Mouse (Mus musculus): ENCODE measurements around the gene 2310061I04Rik. TPM values are rescaled to one million over a fixed set of nuclear protein-coding genes. Genes with fewer than 3 reads are reported as not detected.

The 2310061I04Rik gene
- polyA plus RNA-seq, 1 experiment = 132 TPM

- DNase-seq = no peak
- Histone ChIP-seq H3K4me3 (ENCODE audit: insufficient read depth, low read depth, low read length) (no peak overlapping the region; the same call in 1 of the 2 replicates), H3K27ac (ENCODE audit: insufficient read depth, low read depth, low read length) (peak overlapping the region; percentile 3; the same call in 1 of the 2 replicates), H3K4me1 (ENCODE audit: control insufficient read depth, insufficient read depth, low read length) (no peaks in the 10 kb centered on the region; the same call in 1 of the 2 replicates), H3K36me3 (ENCODE audit: control insufficient read depth, insufficient read depth, low read length) (no peaks in the 10 kb centered on the region), H3K27me3 (replicated peaks; ENCODE audit: control insufficient read depth, insufficient read depth, low read length) (no peaks in the 10 kb centered on the region)
- WGBS = 34% methylated on average over 10 of the region's 10 CpGs
- TF ChIP-seq POLR2A (IDR thresholded peaks at IDR 0.05; ENCODE audit: low read depth, low read length) (no peak), CTCF (conservative IDR thresholded peaks at IDR 0.05; ENCODE audit: insufficient read depth, insufficient read length, low read depth, low read length) (no peak)
Observed at GRCm38 (mm10) chr17:35864832-35865353, 32.3 kb downstream of the 2310061I04Rik start.

DNA sequence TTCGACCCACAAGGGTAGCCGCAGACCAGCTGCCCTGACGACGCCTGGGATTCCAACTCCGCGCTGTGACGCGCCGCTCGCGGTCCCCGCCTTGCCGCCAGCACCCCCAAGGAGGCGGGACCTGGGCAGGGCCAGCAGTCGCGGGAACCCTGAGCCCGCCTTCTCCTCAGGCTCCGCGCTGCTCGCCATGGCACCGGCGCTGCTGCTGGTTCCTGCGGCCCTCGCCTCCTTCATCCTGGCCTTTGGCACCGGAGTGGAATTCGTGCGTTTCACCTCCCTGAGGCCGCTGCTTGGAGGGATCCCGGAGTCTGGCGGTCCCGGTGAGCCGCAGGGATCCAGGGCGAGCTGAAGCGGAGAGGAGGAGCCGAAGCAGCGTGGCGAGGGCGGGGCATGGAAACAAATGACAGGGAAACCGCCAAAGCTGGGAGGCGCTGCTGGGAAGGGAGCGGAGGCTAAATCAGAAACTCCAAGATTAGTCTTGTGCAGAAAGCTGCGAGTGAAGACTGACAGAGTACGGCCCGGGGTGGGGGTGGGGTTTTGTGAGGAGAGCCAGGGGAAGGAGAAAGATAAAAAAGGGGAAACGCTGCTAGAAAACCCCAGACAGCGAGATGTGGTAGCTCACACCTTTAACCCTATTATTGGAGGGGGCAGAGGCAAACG, 35.9 kb downstream of the 2310061I04Rik start, which contains the start of gene Nrm:
Nrm (plus strand) TSS at position 121 of the 660 bp plus-strand sequence.
- Histone ChIP-seq H3K27ac (ENCODE audit: insufficient read depth, low read depth, low read length) (peak within 1 kb of the TSS; percentile 33; the same call in 1 of the 2 replicates), H3K4me3 (ENCODE audit: insufficient read depth, low read depth, low read length) (peak within 1 kb of the TSS; percentile 66), H3K27me3 (replicated peaks; ENCODE audit: control insufficient read depth, insufficient read depth, low read length) (no peaks in the 10 kb centered on the region), H3K4me1 (ENCODE audit: control insufficient read depth, insufficient read depth, low read length) (no peaks in the 10 kb centered on the region; the same call in 1 of the 2 replicates), H3K36me3 (ENCODE audit: control insufficient read depth, insufficient read depth, low read length) (no peaks in the 10 kb centered on the region)
- DNase-seq = peak; percentile 93
- under 1% methylated on average over 47 of the region's 47 CpGs for WGBS
- TF ChIP-seq CTCF (conservative IDR thresholded peaks at IDR 0.05; ENCODE audit: insufficient read depth, insufficient read length, low read depth, low read length) (peak; percentile 51), POLR2A (IDR thresholded peaks at IDR 0.05; ENCODE audit: low read depth, low read length) (no peak)

DNA sequence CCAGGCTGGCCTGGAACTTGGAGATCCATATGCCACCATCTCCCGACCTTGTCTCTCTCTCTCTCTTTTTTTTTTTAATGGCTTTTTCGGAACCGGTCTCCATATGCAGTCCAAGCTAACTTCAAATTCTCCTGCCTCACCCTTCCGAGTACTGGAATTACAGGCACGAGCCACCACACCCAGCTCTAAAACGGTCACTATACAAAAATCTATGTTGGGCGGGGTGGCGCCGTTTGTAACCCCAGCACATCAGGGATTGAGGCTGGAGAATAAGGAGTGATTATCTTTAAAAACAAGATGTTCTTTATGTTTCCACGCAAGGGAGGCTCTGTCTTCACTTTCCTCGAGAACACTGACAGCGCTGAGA, 36.4 kb downstream of the 2310061I04Rik start:
- Histone ChIP-seq H3K36me3 (ENCODE audit: control insufficient read depth, insufficient read depth, low read length) (no peaks in the 10 kb centered on the region), H3K4me1 (ENCODE audit: control insufficient read depth, insufficient read depth, low read length) (no peaks in the 10 kb centered on the region; the same call in 1 of the 2 replicates), H3K27me3 (replicated peaks; ENCODE audit: control insufficient read depth, insufficient read depth, low read length) (no peaks in the 10 kb centered on the region), H3K27ac (ENCODE audit: insufficient read depth, low read depth, low read length) (no peak overlapping the region), H3K4me3 (ENCODE audit: insufficient read depth, low read depth, low read length) (peak overlapping the region; percentile 66)
- DNase-seq = no peak
- 7% methylated on average over 12 of the region's 12 CpGs for WGBS
- TF ChIP-seq CTCF (conservative IDR thresholded peaks at IDR 0.05; ENCODE audit: insufficient read depth, insufficient read length, low read depth, low read length) (no peak), POLR2A (IDR thresholded peaks at IDR 0.05; ENCODE audit: low read depth, low read length) (no peak)

DNA sequence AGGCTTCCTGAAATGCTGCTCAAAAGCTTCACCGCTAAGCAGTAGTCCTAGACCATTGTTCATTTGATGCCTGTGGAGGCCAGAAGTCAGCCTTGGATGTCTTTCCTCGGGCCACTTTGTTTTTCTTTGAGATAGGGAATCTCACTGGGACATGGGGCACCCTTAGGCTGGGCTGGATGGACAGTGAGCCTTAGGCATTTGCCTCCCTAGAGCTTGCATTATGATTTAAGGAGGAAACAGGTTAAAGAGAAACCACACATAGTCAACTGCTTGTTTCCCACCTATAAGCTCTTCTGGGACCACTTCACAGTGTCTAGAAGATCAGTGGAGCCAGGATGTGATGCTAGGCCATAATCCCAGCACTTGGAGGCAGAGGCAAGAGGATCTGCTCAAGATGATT, 37.4 kb downstream of the 2310061I04Rik start:
- Histone ChIP-seq H3K36me3 (ENCODE audit: control insufficient read depth, insufficient read depth, low read length) (no peaks in the 10 kb centered on the region), H3K4me1 (ENCODE audit: control insufficient read depth, insufficient read depth, low read length) (no peaks in the 10 kb centered on the region; the same call in 1 of the 2 replicates), H3K27ac (ENCODE audit: insufficient read depth, low read depth, low read length) (no peak overlapping the region), H3K4me3 (ENCODE audit: insufficient read depth, low read depth, low read length) (no peak overlapping the region), H3K27me3 (replicated peaks; ENCODE audit: control insufficient read depth, insufficient read depth, low read length) (no peaks in the 10 kb centered on the region)
- no peak for TF ChIP-seq CTCF (conservative IDR thresholded peaks at IDR 0.05; ENCODE audit: insufficient read depth, insufficient read length, low read depth, low read length)
- TF ChIP-seq POLR2A (IDR thresholded peaks at IDR 0.05; ENCODE audit: low read depth, low read length) = no peak
- no peak for DNase-seq
- 62% methylated on average over 2 of the region's 2 CpGs for WGBS

- Histone ChIP-seq H3K4me1 (ENCODE audit: control insufficient read depth, insufficient read depth, low read length) (no peaks in the 10 kb centered on the region), H3K27me3 (replicated peaks; ENCODE audit: control insufficient read depth, insufficient read depth, low read length) (no peaks in the 10 kb centered on the region), H3K4me3 (ENCODE audit: insufficient read depth, low read depth, low read length) (no peak overlapping the region), H3K27ac (ENCODE audit: insufficient read depth, low read depth, low read length) (no peak overlapping the region), H3K36me3 (ENCODE audit: control insufficient read depth, insufficient read depth, low read length) (no peaks in the 10 kb centered on the region)
- 98% methylated on average over 1 of the region's 1 CpGs for WGBS
- TF ChIP-seq CTCF (conservative IDR thresholded peaks at IDR 0.05; ENCODE audit: insufficient read depth, insufficient read length, low read depth, low read length) = no peak
- TF ChIP-seq POLR2A (IDR thresholded peaks at IDR 0.05; ENCODE audit: low read depth, low read length) = no peak
- no peak for DNase-seq
Observed at GRCm38 (mm10) chr17:35859371-35859770, 37.9 kb downstream of the 2310061I04Rik start.

DNA sequence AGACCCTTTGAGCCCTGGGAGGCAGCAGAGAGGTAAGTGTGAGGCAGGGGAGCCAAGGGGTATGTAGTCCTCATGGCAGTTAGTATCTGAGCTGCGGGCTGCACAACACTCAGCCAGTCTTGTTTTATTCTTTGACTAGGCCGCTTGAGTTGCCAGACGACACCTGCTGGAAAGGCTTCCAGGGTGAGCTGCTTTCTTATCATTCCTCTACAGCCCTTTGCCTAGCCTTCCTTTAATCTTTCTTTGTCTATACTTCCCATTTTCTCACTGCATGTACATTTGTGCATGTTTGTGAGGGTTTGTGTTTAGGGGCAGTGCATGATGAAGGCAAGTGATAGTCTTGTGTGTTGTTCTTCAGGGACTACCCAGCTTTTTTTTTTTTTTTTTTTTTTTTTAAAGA, 46.3 kb downstream of the 2310061I04Rik start:
- H3K4me1 ChIP-seq (ENCODE audit: control insufficient read depth, insufficient read depth, low read length) = no peaks in the 10 kb centered on the region
- DNase-seq = no peak
- H3K4me3 ChIP-seq (ENCODE audit: insufficient read depth, low read depth, low read length) = no peak overlapping the region
- no peaks in the 10 kb centered on the region for H3K27me3 ChIP-seq (replicated peaks; ENCODE audit: control insufficient read depth, insufficient read depth, low read length)
- WGBS = 94% methylated on average over 3 of the region's 3 CpGs
- no peak overlapping the region for H3K27ac ChIP-seq (ENCODE audit: insufficient read depth, low read depth, low read length)
- no peaks in the 10 kb centered on the region for H3K36me3 ChIP-seq (ENCODE audit: control insufficient read depth, insufficient read depth, low read length)
- TF ChIP-seq POLR2A (IDR thresholded peaks at IDR 0.05; ENCODE audit: low read depth, low read length) = no peak
- no peak for TF ChIP-seq CTCF (conservative IDR thresholded peaks at IDR 0.05; ENCODE audit: insufficient read depth, insufficient read length, low read depth, low read length)

- Histone ChIP-seq H3K27me3 (replicated peaks; ENCODE audit: control insufficient read depth, insufficient read depth, low read length) (no peaks in the 10 kb centered on the region), H3K4me1 (ENCODE audit: control insufficient read depth, insufficient read depth, low read length) (no peaks in the 10 kb centered on the region), H3K36me3 (ENCODE audit: control insufficient read depth, insufficient read depth, low read length) (no peaks in the 10 kb centered on the region), H3K27ac (ENCODE audit: insufficient read depth, low read depth, low read length) (no peak overlapping the region), H3K4me3 (ENCODE audit: insufficient read depth, low read depth, low read length) (no peak overlapping the region)
- 56% methylated on average over 1 of the region's 1 CpGs for WGBS
- no peak; the same call in 1 of the 2 replicates for TF ChIP-seq CTCF (conservative IDR thresholded peaks at IDR 0.05; ENCODE audit: insufficient read depth, insufficient read length, low read depth, low read length)
- no peak for TF ChIP-seq POLR2A (IDR thresholded peaks at IDR 0.05; ENCODE audit: low read depth, low read length)
- peak; percentile 41 for DNase-seq
Observed at GRCm38 (mm10) chr17:35848112-35848511, 49.1 kb downstream of the 2310061I04Rik start.

Data from kidney, adult 2 months (tissue).